ENCODE assay signal across 11 mouse cellular contexts in the genomic region with DNA sequence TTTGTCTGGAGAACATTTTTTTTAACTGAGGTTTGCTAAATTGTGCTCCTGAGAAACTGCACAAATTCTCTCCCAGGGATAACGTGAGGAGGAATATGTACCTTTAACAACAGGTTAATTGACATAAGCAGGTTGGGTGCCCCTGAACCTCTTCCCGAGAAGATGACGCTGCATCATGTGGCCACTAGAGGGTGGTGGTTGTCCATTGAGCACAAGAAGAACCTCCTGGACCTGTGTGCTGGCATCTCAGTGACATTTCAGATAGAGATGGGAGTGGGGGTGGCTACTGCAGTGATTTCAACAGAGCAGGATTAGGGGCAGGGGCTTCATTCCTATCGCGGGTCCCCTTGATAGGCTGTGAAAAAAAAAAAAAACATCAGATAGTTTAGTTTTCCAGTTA. TPM values are rescaled to one million over a fixed set of nuclear protein-coding genes. Genes with fewer than 3 reads are reported as not detected.
A peak's percentile ranks its signal among the peaks of the same experiment; 100 is the strongest.
DNase-seq lines count a peak whose midpoint lies in the region; ATAC-seq and TF ChIP-seq lines count a peak whose summit lies in the region.
"Not testable (repeated sequence)": the region's sequence is repeated elsewhere in the genome, so short reads cannot be mapped to it uniquely, and the experiment has no call there.
"Had no signal": no experiment of that assay in that cellular context is flagged by ENCODE, and none has a peak within 500 bp of the region (broad histone marks: within the 10 kb centered on the region; RNA-seq: fewer than 3 reads in every experiment).

No protein-coding gene starts in this region.

- H3K4me2 ChIP-seq in intestine, postnatal 0 days (replicated peaks; ENCODE audit: low read depth): not testable (repeated sequence)

- not testable (repeated sequence) for H3K9ac ChIP-seq in intestine, postnatal 0 days (ENCODE audit: low read depth, low read length)

- DNase-seq in R1 (ENCODE audit: low read depth, low spot score): peak; percentile 57
- DNase-seq in cerebellum, postnatal 10 days: peak; percentile 84 to 87
- DNase-seq in gastrocnemius, postnatal 10 days: peak; percentile 61
- DNase-seq in left cerebral cortex, adult 18-20 months (ENCODE audit: low spot score in 2 of 2): peak; percentile 64 to 76
- DNase-seq in lung, postnatal 4 days: peak; percentile 46 to 65
- peak; percentile 11 to 31 for DNase-seq in right cerebral cortex, postnatal 36 days (ENCODE audit: low spot score in 2 of 2)
- peak; percentile 75 for DNase-seq in thymus, postnatal 4 days

- peak; percentile 85 for TF ChIP-seq CTCF in intestine, postnatal 0 days (IDR thresholded peaks at IDR 0.05; ENCODE audit: low read depth)

- ATAC-seq in intestine, postnatal 0 days: not testable (repeated sequence)

- H3K27ac ChIP-seq in intestine, postnatal 0 days (ENCODE audit: low read depth, low read length): not testable (repeated sequence)

- H3K4me1 ChIP-seq in intestine, postnatal 0 days (replicated peaks; ENCODE audit: control insufficient read depth, insufficient read depth, low read length): not testable (repeated sequence)

- H3K4me3 ChIP-seq in intestine, postnatal 0 days (ENCODE audit: low read depth, low read length): not testable (repeated sequence)

- H3K9me3 ChIP-seq in intestine, postnatal 0 days (ENCODE audit: control insufficient read depth): not testable (repeated sequence)

- not testable (repeated sequence) for H3K36me3 ChIP-seq in intestine, postnatal 0 days (ENCODE audit: control insufficient read depth, insufficient read depth)

- not testable (repeated sequence) for H3K27me3 ChIP-seq in intestine, postnatal 0 days (replicated peaks; ENCODE audit: control insufficient read depth, insufficient read depth, low read length)

- WGBS in intestine, postnatal 0 days: 17% methylated on average over 5 of the region's 5 CpGs

RNA-seq across cellular contexts. Expression of a gene that starts 2.3 kb away (rescaled TPM):
- under 1 TPM; 0.65 to 0.87 TPM for total RNA-seq in gastrocnemius, postnatal 10 days (2021)
- polyA plus RNA-seq in intestine, postnatal 0 days (2015; fragmentation: Nextera tagmentation; extraction: Ambion mirVana): 0.35 TPM in 1 of 2 replicates, not detected in the other
- under 1 TPM; 0.88 to 0.91 TPM for total RNA-seq in left cerebral cortex, adult 18-20 months (2021)
- polyA plus RNA-seq: intestine, embryonic 15.5 days; midbrain, embryonic 12.5 days had no signal

RNA-seq across cellular contexts. Expression of a gene that starts 16.9 kb away (rescaled TPM):
- not detected for total RNA-seq in gastrocnemius, postnatal 10 days (2021)
- not detected in 2 replicates for polyA plus RNA-seq in intestine, postnatal 0 days (2015; fragmentation: Nextera tagmentation; extraction: Ambion mirVana)
- not detected for total RNA-seq in left cerebral cortex, adult 18-20 months (2021)
- polyA plus RNA-seq: forebrain, embryonic 11.5 days; intestine, embryonic 15.5 days; midbrain, embryonic 12.5 days had no signal

RNA-seq across cellular contexts. Expression of a gene that starts 27.1 kb away (rescaled TPM):
- total RNA-seq in gastrocnemius, postnatal 10 days (2021): not detected
- polyA plus RNA-seq in intestine, postnatal 0 days (2015; fragmentation: Nextera tagmentation; extraction: Ambion mirVana): not detected in 2 replicates
- not detected for total RNA-seq in left cerebral cortex, adult 18-20 months (2021)
- polyA plus RNA-seq: forebrain, embryonic 11.5 days; intestine, embryonic 15.5 days; midbrain, embryonic 12.5 days had no signal

RNA-seq across cellular contexts. Expression of a gene that starts 33.9 kb away (rescaled TPM):
- 10 to 100 TPM; 38.7 to 43.0 TPM for total RNA-seq in gastrocnemius, postnatal 10 days (2021)
- polyA plus RNA-seq in intestine, postnatal 0 days (2015; fragmentation: Nextera tagmentation; extraction: Ambion mirVana): 34.6 and 38.6 TPM in 2 replicates
- 10 to 100 TPM; 69.1 to 75.4 TPM for total RNA-seq in left cerebral cortex, adult 18-20 months (2021)

RNA-seq across cellular contexts. Expression of a gene that starts 43.6 kb away (rescaled TPM):
- 10 to 100 TPM; 20.5 to 27.2 TPM for total RNA-seq in gastrocnemius, postnatal 10 days (2021)
- 24.6 and 27.3 TPM in 2 replicates for polyA plus RNA-seq in intestine, postnatal 0 days (2015; fragmentation: Nextera tagmentation; extraction: Ambion mirVana)
- total RNA-seq in left cerebral cortex, adult 18-20 months (2021): 10 to 100 TPM; 43.2 to 44.0 TPM

Comparison
In these comparisons a context has a peak if more than half of its experiments do, and no peak if none do; other contexts are left out.
1. DNase-seq: peak in every context shown above with its lines; median percentile 86 in cerebellum, postnatal 10 days; 75 in thymus, postnatal 4 days; 70 in left cerebral cortex, adult 18-20 months; 61 in gastrocnemius, postnatal 10 days; 57 in R1; 56 in lung, postnatal 4 days; 21 in right cerebral cortex, postnatal 36 days.